In the genomic region with DNA sequence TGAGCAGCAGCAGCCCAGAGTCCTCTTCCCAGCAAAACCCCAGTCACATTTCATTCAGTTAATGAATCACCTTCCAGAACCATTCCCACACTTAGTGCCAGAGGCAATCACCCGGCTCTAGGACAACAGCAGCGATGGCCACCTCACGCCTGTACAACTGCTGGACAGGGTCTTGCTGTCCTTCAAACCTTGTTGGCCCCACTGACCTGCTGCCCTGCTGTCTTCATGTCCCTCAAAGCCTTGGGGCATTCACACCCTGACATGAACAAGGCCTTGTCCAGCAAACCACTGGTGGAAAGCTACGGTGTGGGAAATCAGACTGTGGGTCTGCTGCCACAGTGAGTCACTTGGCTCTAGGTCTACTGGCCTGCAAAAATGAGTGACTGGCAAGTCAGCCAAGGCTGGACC, we compare ENCODE assay signal across 21 mouse cellular contexts. TPM values are rescaled to one million over a fixed set of nuclear protein-coding genes. Genes with fewer than 3 reads are reported as not detected.
DNase-seq lines count a peak whose midpoint lies in the region; TF ChIP-seq lines count a peak whose summit lies in the region.
"Had no signal": no experiment of that assay in that cellular context is flagged by ENCODE, and none has a peak within 500 bp of the region (broad histone marks: within the 10 kb centered on the region; RNA-seq: fewer than 3 reads in every experiment).

No protein-coding gene starts in this region.

- no peak overlapping the region for H3K4me3 ChIP-seq in gastrocnemius, adult 2 months
- H3K4me3 ChIP-seq in kidney, adult 2 months (ENCODE audit: insufficient read depth, low read depth, low read length), result no peak overlapping the region
- H3K4me3 ChIP-seq: embryonic facial prominence, embryonic 15.5 days; forebrain, embryonic 12.5 days; heart, embryonic 13.5 days; liver, embryonic 15.5 days; midbrain, embryonic 10.5 days; neural tube, embryonic 13.5 days had no signal

- no peak for TF ChIP-seq CTCF in gastrocnemius, adult 2 months (IDR thresholded peaks at IDR 0.05)
- no peak for TF ChIP-seq CTCF in kidney, adult 2 months (conservative IDR thresholded peaks at IDR 0.05; ENCODE audit: insufficient read depth, insufficient read length, low read depth, low read length)

- 40% methylated on average over 4 of the region's 4 CpGs for WGBS in kidney, adult 2 months

- H3K27ac ChIP-seq in gastrocnemius, adult 2 months, result peak overlapping the region; percentile 44; the same call in 1 of the 2 replicates
- H3K27ac ChIP-seq in kidney, adult 2 months (ENCODE audit: insufficient read depth, low read depth, low read length), result peak overlapping the region; percentile 54
- H3K27ac ChIP-seq: embryonic facial prominence, embryonic 15.5 days; forebrain, embryonic 12.5 days; heart, embryonic 13.5 days; liver, embryonic 15.5 days; midbrain, embryonic 10.5 days; neural tube, embryonic 13.5 days; stomach, postnatal 0 days had no signal

- DNase-seq in gastrocnemius, adult 2 months, result no peak
- no peak for DNase-seq in gastrocnemius, postnatal 36 days
- DNase-seq in adrenal gland, adult 8-10 months, result peak; percentile 64
- DNase-seq in kidney, adult 2 months, result peak; percentile 71
- peak; percentile 34 to 71 for DNase-seq in kidney, postnatal 25 days
- no peak for DNase-seq in ovary, postnatal 10 days (ENCODE audit: low spot score)
- DNase-seq in left cerebral cortex, postnatal 10 days (ENCODE audit: extremely low spot score in 1 of 2, low spot score in 2 of 2), result no peak
- no peak for DNase-seq in frontal cortex, postnatal 14 days (ENCODE audit: low spot score in 2 of 2)
- DNase-seq: B cell, adult 2 months; cerebellum, adult 9-10 months; gastrocnemius, postnatal 25 days; heart, postnatal 4 days; right cerebral cortex, postnatal 25 days; thymus, postnatal 14 days had no signal

- no peaks in the 10 kb centered on the region for H3K27me3 ChIP-seq in kidney, adult 2 months (replicated peaks; ENCODE audit: control insufficient read depth, insufficient read depth, low read length)
- H3K27me3 ChIP-seq: embryonic facial prominence, embryonic 15.5 days; forebrain, embryonic 12.5 days; heart, embryonic 13.5 days; liver, embryonic 15.5 days; neural tube, embryonic 13.5 days had no signal

- intact Hi-C loops in gastrocnemius, adult 2 months (cut with DNase I), result no loop called here
- intact Hi-C loops in gastrocnemius, postnatal 36 days (cut with DNase I), result no loop called here
- intact Hi-C loops in left cerebral cortex, postnatal 10 days (cut with DNase I), result no loop called here

- no peaks in the 10 kb centered on the region; the same call in 1 of the 2 replicates for H3K36me3 ChIP-seq in kidney, adult 2 months (ENCODE audit: control insufficient read depth, insufficient read depth, low read length)

- no peak for TF ChIP-seq POLR2A in kidney, adult 2 months (IDR thresholded peaks at IDR 0.05; ENCODE audit: low read depth, low read length)

- peaks cover 22% of the 10 kb centered on the region for H3K4me1 ChIP-seq in kidney, adult 2 months (ENCODE audit: control insufficient read depth, insufficient read depth, low read length)

RNA-seq across cellular contexts. Expression of a gene that starts 6.2 kb away (rescaled TPM):
- 10 to 100 TPM; 12.4 to 13.1 TPM for total RNA-seq in gastrocnemius, adult 2 months (2021)
- total RNA-seq in gastrocnemius, postnatal 36 days (2021), result 10 to 100 TPM in 1 of 2 experiments, 1 to 10 TPM in 1; 9.8 to 11.5 TPM
- total RNA-seq in adrenal gland, adult 8-10 months (2022), result 10 to 100 TPM; 22.6 to 35.3 (median 30.6) TPM
- polyA plus RNA-seq in kidney, adult 2 months (2012; rRNA removed), result 14.8 and 15.3 TPM in 2 replicates
- 1 to 10 TPM; 7.8 to 8.6 TPM for total RNA-seq in left cerebral cortex, postnatal 10 days (2021)

RNA-seq across cellular contexts. Expression of a gene that starts 17.1 kb away (rescaled TPM):
- 100 to 1,000 TPM; 152 to 179 TPM for total RNA-seq in gastrocnemius, adult 2 months (2021)
- total RNA-seq in gastrocnemius, postnatal 36 days (2021), result 100 to 1,000 TPM; 139 to 157 TPM
- total RNA-seq in adrenal gland, adult 8-10 months (2022), result 100 to 1,000 TPM; 149 to 331 (median 215) TPM
- polyA plus RNA-seq in kidney, adult 2 months (2012; rRNA removed), result 195 and 198 TPM in 2 replicates
- total RNA-seq in left cerebral cortex, postnatal 10 days (2021), result 100 to 1,000 TPM; 181 to 191 TPM

RNA-seq across cellular contexts. Expression of a gene that starts 34.1 kb away (rescaled TPM):
- total RNA-seq in gastrocnemius, adult 2 months (2021), result 1 to 10 TPM; 1.6 to 4.0 TPM
- total RNA-seq in gastrocnemius, postnatal 36 days (2021), result 1 to 10 TPM in 1 of 2 experiments, under 1 TPM in 1; 0.74 to 4.7 TPM
- 10 to 100 TPM in 1 of 4 experiments, 1 to 10 TPM in 3; 1.4 to 11.0 (median 4.0) TPM for total RNA-seq in adrenal gland, adult 8-10 months (2022)
- 1.3 and 2.3 TPM in 2 replicates for polyA plus RNA-seq in kidney, adult 2 months (2012; rRNA removed)
- 1 to 10 TPM; 1.7 to 2.2 TPM for total RNA-seq in left cerebral cortex, postnatal 10 days (2021)

RNA-seq across cellular contexts. Expression of a gene that starts 34.5 kb away (rescaled TPM):
- 10 to 100 TPM; 52.7 to 64.7 TPM for total RNA-seq in gastrocnemius, adult 2 months (2021)
- total RNA-seq in gastrocnemius, postnatal 36 days (2021), result 10 to 100 TPM; 50.2 to 53.9 TPM
- 10 to 100 TPM; 61.3 to 76.9 (median 66.1) TPM for total RNA-seq in adrenal gland, adult 8-10 months (2022)
- polyA plus RNA-seq in kidney, adult 2 months (2012; rRNA removed), result 74.9 and 92.3 TPM in 2 replicates
- total RNA-seq in left cerebral cortex, postnatal 10 days (2021), result 100 to 1,000 TPM; 103 to 105 TPM

RNA-seq across cellular contexts. Expression of a gene that starts 39.0 kb away (rescaled TPM):
- total RNA-seq in gastrocnemius, adult 2 months (2021), result 1 to 10 TPM; 1.1 to 1.6 TPM
- 1 to 10 TPM; 1.4 to 1.5 TPM for total RNA-seq in gastrocnemius, postnatal 36 days (2021)
- 1 to 10 TPM in 3 of 4 experiments, under 1 TPM in 1; 0.70 to 2.3 (median 1.6) TPM for total RNA-seq in adrenal gland, adult 8-10 months (2022)
- 20.6 and 22.0 TPM in 2 replicates for polyA plus RNA-seq in kidney, adult 2 months (2012; rRNA removed)
- total RNA-seq in left cerebral cortex, postnatal 10 days (2021), result 1 to 10 TPM; 1.2 to 2.3 TPM

Comparison
In these comparisons a context has a peak if more than half of its experiments do, and no peak if none do; other contexts are left out.
1. DNase-seq: peak in adrenal gland, adult 8-10 months (single experiment), kidney, adult 2 months (single experiment) and kidney, postnatal 25 days (2 of 2); none in gastrocnemius, adult 2 months (single experiment), gastrocnemius, postnatal 36 days (0 of 2), ovary, postnatal 10 days (single experiment), left cerebral cortex, postnatal 10 days (0 of 2) and frontal cortex, postnatal 14 days (0 of 2).